Mouse (Mus musculus) embryonic fibroblast, embryonic 13.5 days (primary cell): ENCODE measurements around the gene Fbxo21. TPM values are rescaled to one million over a fixed set of nuclear protein-coding genes. Genes with fewer than 3 reads are reported as not detected.

Source experiments
- H3K27ac ChIP-seq: 2 replicates; pipeline ENCODE4 v1.5.1; 2012; ENCODE audit warnings: low read length, control low read depth, inconsistent platforms; ENCODE audit not compliant: insufficient read depth
- H3K4me1 ChIP-seq: 2 replicates; pipeline ENCODE4 v1.6.1; 2011; ENCODE audit warnings: low read length; ENCODE audit not compliant: control insufficient read depth, insufficient read depth
- H3K4me3 ChIP-seq: 2 replicates; pipeline ENCODE4 v1.5.1; 2011; ENCODE audit warnings: mild to moderate bottlenecking, control low read depth, low read length; ENCODE audit not compliant: insufficient read depth
- CTCF ChIP-seq: IDR thresholded peaks from 2 replicates; pipeline ENCODE4 v1.5.1; 2011; ENCODE audit warnings: mild to moderate bottlenecking, control low read depth, low read length, moderate library complexity, borderline replicate concordance; ENCODE audit not compliant: insufficient read depth
- POLR2A ChIP-seq: IDR thresholded peaks from 2 replicates; pipeline ENCODE4 v1.6.1; 2011; ENCODE audit warnings: low read depth, mild to moderate bottlenecking, control low read depth, low read length, moderate library complexity
- polyA plus RNA-seq: library from polyadenylated mRNA; stranded (reverse); fragments of >200 nt; gene quantifications from 2 replicates; pipeline ENCODE4 v1.2.4, GENCODE M21; 2011; ENCODE audit warnings: low read depth; ENCODE audit not compliant: missing spikeins, insufficient read length

The Fbxo21 gene
- polyA plus RNA-seq, 1 experiment = 39.0 TPM

- no peak overlapping the region for H3K27ac ChIP-seq
- no peak overlapping the region for H3K4me3 ChIP-seq
- TF ChIP-seq CTCF (no peak), POLR2A (no peak)
- peaks cover 4% of the 10 kb centered on the region for H3K4me1 ChIP-seq
Observed at GRCm38 (mm10) chr5:118030022-118030675, 53.6 kb downstream of the Fbxo21 start.

- Histone ChIP-seq H3K4me3 (no peak overlapping the region), H3K4me1 (peaks cover 4% of the 10 kb centered on the region), H3K27ac (no peak overlapping the region)
- TF ChIP-seq POLR2A = no peak
- TF ChIP-seq CTCF = no peak
Observed at GRCm38 (mm10) chr5:118031059-118031458, 54.5 kb downstream of the Fbxo21 start.

GRCm38 (mm10) chr5:118031508-118031907 is 55.0 kb downstream of the Fbxo21 start:
- Histone ChIP-seq H3K27ac (no peak overlapping the region), H3K4me3 (no peak overlapping the region)
- no peak for TF ChIP-seq CTCF

GRCm38 (mm10) chr5:118033328-118033727 is 56.8 kb downstream of the Fbxo21 start:
- Histone ChIP-seq H3K27ac (no peak overlapping the region), H3K4me3 (no peak overlapping the region), H3K4me1 (peaks cover 4% of the 10 kb centered on the region)
- TF ChIP-seq POLR2A = no peak

More at GRCm38 (mm10) chr5:118031508-118031907, 55.0 kb downstream of the Fbxo21 start:
- H3K4me1 ChIP-seq = peaks cover 4% of the 10 kb centered on the region

- TF ChIP-seq CTCF = no peak
- TF ChIP-seq POLR2A = no peak
- Histone ChIP-seq H3K4me3 (no peak overlapping the region), H3K27ac (no peak overlapping the region), H3K4me1 (peaks cover 4% of the 10 kb centered on the region)
Observed at GRCm38 (mm10) chr5:118033740-118034139, 57.2 kb downstream of the Fbxo21 start.

GRCm38 (mm10) chr5:118034632-118035031 is 58.1 kb downstream of the Fbxo21 start:
- no peak overlapping the region for H3K27ac ChIP-seq
- TF ChIP-seq CTCF = no peak
- TF ChIP-seq POLR2A = no peak
- no peaks in the 10 kb centered on the region for H3K4me1 ChIP-seq
- H3K4me3 ChIP-seq = no peak overlapping the region

- H3K4me3 ChIP-seq = no peak overlapping the region
- H3K4me1 ChIP-seq = no peaks in the 10 kb centered on the region
- no peak overlapping the region for H3K27ac ChIP-seq
- no peak for TF ChIP-seq CTCF
- TF ChIP-seq POLR2A = no peak
Observed at GRCm38 (mm10) chr5:118035786-118036185, 59.3 kb downstream of the Fbxo21 start.

- no peak overlapping the region for H3K27ac ChIP-seq
- H3K4me3 ChIP-seq = no peak overlapping the region
- TF ChIP-seq POLR2A = no peak
- no peak for TF ChIP-seq CTCF
- H3K4me1 ChIP-seq = no peaks in the 10 kb centered on the region
Observed at GRCm38 (mm10) chr5:118036888-118037797, 60.6 kb downstream of the Fbxo21 start.

GRCm38 (mm10) chr5:118037798-118038484 is 61.4 kb downstream of the Fbxo21 start:
- TF ChIP-seq POLR2A = no peak
- no peak for TF ChIP-seq CTCF
- no peaks in the 10 kb centered on the region for H3K4me1 ChIP-seq
- H3K4me3 ChIP-seq = no peak overlapping the region
- H3K27ac ChIP-seq = 0 out of 2 replicates have a peak overlapping the region, but pooled peaks have one; percentile 11
